Mouse (Mus musculus): ENCODE measurements around the gene Ggta1.

DNA sequence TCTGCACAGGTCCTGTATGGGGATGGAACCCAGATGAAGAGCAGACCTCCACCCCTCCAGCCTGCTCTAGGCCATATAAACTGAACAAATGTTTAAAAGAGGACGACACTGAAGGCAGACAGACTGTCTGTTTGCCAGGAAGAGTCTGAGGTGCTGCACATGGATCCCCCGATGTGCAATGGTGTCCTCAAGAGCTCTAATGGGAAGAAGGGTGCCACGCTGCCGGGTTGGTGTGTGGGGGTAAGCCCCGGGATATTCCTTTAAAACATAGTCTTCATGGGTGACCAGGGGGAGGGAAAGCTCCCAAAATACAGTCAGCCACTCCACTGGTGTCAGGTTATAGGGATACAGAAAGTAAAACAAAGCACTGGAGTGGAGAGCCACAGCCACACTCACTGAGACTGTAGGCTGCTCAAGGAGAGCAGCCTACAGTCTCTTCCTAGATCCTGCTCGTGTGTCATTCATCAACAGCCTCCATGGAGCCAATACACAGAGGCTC lies 18.2 kb downstream of the Ggta1 start:
- no peak for TF ChIP-seq POLR2A (IDR thresholded peaks at IDR 0.05; ENCODE audit: extremely low read depth, insufficient read depth, low read length)
- no peak for TF ChIP-seq CTCF (IDR thresholded peaks at IDR 0.05; ENCODE audit: low read depth, low read length)
